Mouse (Mus musculus) liver, embryonic 16.5 days (tissue): ENCODE measurements around the gene Ccr4. TPM values are rescaled to one million over a fixed set of nuclear protein-coding genes. Genes with fewer than 3 reads are reported as not detected.

Experiments
- ATAC-seq: fragments of 200-750 bp; cut with Nextera tagmentation; 2 replicates; pipeline ENCODE4 v1.8.0; 2017; ENCODE audit warnings: low read depth, mild to moderate bottlenecking, moderate number of reproducible peaks, moderate library complexity
- H3K27ac ChIP-seq: fragments of 300-500 bp; sonication (generic); 2 replicates; pipeline ENCODE4 v1.5.1; 2014; ENCODE audit warnings: mild to moderate bottlenecking, low read length
- H3K27me3 ChIP-seq: fragments of 300-500 bp; sonication (generic); 2 replicates; pipeline ENCODE4 v1.6.1; 2014; ENCODE audit warnings: low read depth, low read length, mixed read lengths; ENCODE audit not compliant: control insufficient read depth, insufficient read depth
- H3K36me3 ChIP-seq: fragments of 300-500 bp; sonication (generic); 2 replicates; pipeline ENCODE4 v1.6.1; 2014; ENCODE audit warnings: mild to moderate bottlenecking; ENCODE audit not compliant: control insufficient read depth, insufficient read depth
- H3K4me1 ChIP-seq: fragments of 300-500 bp; sonication (generic); 2 replicates; pipeline ENCODE4 v1.6.1; 2014; ENCODE audit warnings: low read depth, low read length, mixed read lengths; ENCODE audit not compliant: control insufficient read depth
- H3K4me2 ChIP-seq: fragments of 300-500 bp; sonication (generic); 2 replicates; pipeline ENCODE4 v1.6.1; 2014; ENCODE audit warnings: low read depth, low read length, mixed read lengths
- H3K4me3 ChIP-seq: fragments of 300-500 bp; sonication (generic); 2 replicates; pipeline ENCODE4 v1.5.1; 2014; ENCODE audit warnings: low read depth, mild to moderate bottlenecking, low read length
- H3K9ac ChIP-seq: fragments of 300-500 bp; sonication (generic); 2 replicates; pipeline ENCODE4 v1.6.1; 2014; ENCODE audit warnings: low read depth, low read length
- H3K9me3 ChIP-seq: fragments of 300-500 bp; sonication (generic); replicated peaks from 2 replicates; pipeline ENCODE4 v1.6.1; 2016; ENCODE audit warnings: low read length; ENCODE audit not compliant: control insufficient read depth
- WGBS: fragments of 180-500 bp; shearing (Covaris S2); extraction: QIAGEN DNeasy Blood & Tissue Kit; methylation state at CpG from one replicate; pipeline ENCODE4 v1.1.7; 2014; ENCODE audit not compliant: insufficient replicate concordance; 5-methylcytosine and 5-hydroxymethylcytosine counted together
- polyA plus RNA-seq: library from polyadenylated mRNA; unstranded; fragments of >200 nt; fragmentation: Nextera tagmentation; extraction: Ambion mirVana; gene quantifications from 2 replicates; pipeline ENCODE4 v1.2.1, GENCODE M21; 2015

The Ccr4 gene
- polyA plus RNA-seq, 1 experiment from 2014 or later = not detected

GRCm38 (mm10) chr9:114512831-114513230 lies 8.1 kb upstream of the Ccr4 start:
- 85% methylated on average over 21 of the region's 21 CpGs for WGBS
- no peak overlapping the region for H3K4me2 ChIP-seq

GRCm38 (mm10) chr9:114509785-114510184 lies 5.1 kb upstream of the Ccr4 start:
- Histone ChIP-seq H3K9ac (no peak overlapping the region), H3K4me3 (no peak overlapping the region), H3K9me3 (peaks cover 10% of the 10 kb centered on the region; the same call in 1 of the 2 replicates), H3K27me3 (no peaks in the 10 kb centered on the region), H3K27ac (no peak overlapping the region), H3K36me3 (peaks cover 14% of the 10 kb centered on the region), H3K4me2 (no peak overlapping the region), H3K4me1 (no peaks in the 10 kb centered on the region)
- ATAC-seq = no peak
- 56% methylated on average over 9 of the region's 9 CpGs for WGBS

More at GRCm38 (mm10) chr9:114512831-114513230, 8.1 kb upstream of the Ccr4 start:
- ATAC-seq = no peak
- peaks cover 10% of the 10 kb centered on the region; the same call in 1 of the 2 replicates for H3K9me3 ChIP-seq
- no peaks in the 10 kb centered on the region for H3K27me3 ChIP-seq
- peaks cover 14% of the 10 kb centered on the region for H3K36me3 ChIP-seq
- no peak overlapping the region for H3K27ac ChIP-seq
- no peaks in the 10 kb centered on the region for H3K4me1 ChIP-seq
- H3K4me3 ChIP-seq = no peak overlapping the region
- no peak overlapping the region for H3K9ac ChIP-seq

GRCm38 (mm10) chr9:114507421-114507820 lies 2.7 kb upstream of the Ccr4 start:
- Histone ChIP-seq H3K27ac (no peak overlapping the region), H3K36me3 (no peaks in the 10 kb centered on the region; the same call in 1 of the 2 replicates), H3K27me3 (no peaks in the 10 kb centered on the region), H3K9ac (no peak overlapping the region), H3K4me2 (no peak overlapping the region), H3K4me3 (no peak overlapping the region), H3K9me3 (no peaks in the 10 kb centered on the region), H3K4me1 (peaks cover 6% of the 10 kb centered on the region)
- no peak for ATAC-seq
- WGBS = 58% methylated on average over 9 of the region's 9 CpGs

- H3K4me3 ChIP-seq = no peak overlapping the region
- H3K9ac ChIP-seq = no peak overlapping the region
- H3K9me3 ChIP-seq = no peaks in the 10 kb centered on the region
- ATAC-seq = no peak
- H3K4me1 ChIP-seq = peaks cover 6% of the 10 kb centered on the region
- WGBS = 43% methylated on average over 4 of the region's 4 CpGs
- no peaks in the 10 kb centered on the region for H3K36me3 ChIP-seq
- no peak overlapping the region for H3K27ac ChIP-seq
- H3K4me2 ChIP-seq = no peak overlapping the region
- no peaks in the 10 kb centered on the region for H3K27me3 ChIP-seq
These were observed 1.8 kb upstream of the Ccr4 start for GRCm38 (mm10) chr9:114506564-114506963.

- Histone ChIP-seq H3K4me2 (no peak overlapping the region), H3K36me3 (no peaks in the 10 kb centered on the region), H3K9ac (no peak overlapping the region), H3K4me1 (peaks cover 6% of the 10 kb centered on the region), H3K27ac (no peak overlapping the region), H3K4me3 (no peak overlapping the region), H3K27me3 (no peaks in the 10 kb centered on the region), H3K9me3 (no peaks in the 10 kb centered on the region)
- peak; percentile 37 for ATAC-seq
- 18% methylated on average over 15 of the region's 15 CpGs for WGBS
These were observed 1.8 kb downstream of the Ccr4 start for GRCm38 (mm10) chr9:114502711-114503427.

GRCm38 (mm10) chr9:114501913-114502312 lies 2.8 kb downstream of the Ccr4 start:
- H3K9me3 ChIP-seq = no peaks in the 10 kb centered on the region
- peaks cover 6% of the 10 kb centered on the region for H3K4me1 ChIP-seq
- no peak overlapping the region for H3K9ac ChIP-seq
- H3K36me3 ChIP-seq = no peaks in the 10 kb centered on the region
- H3K27me3 ChIP-seq = no peaks in the 10 kb centered on the region
- WGBS = 58% methylated on average over 11 of the region's 11 CpGs
- H3K27ac ChIP-seq = no peak overlapping the region
- no peak overlapping the region for H3K4me2 ChIP-seq
- H3K4me3 ChIP-seq = no peak overlapping the region
- no peak for ATAC-seq

GRCm38 (mm10) chr9:114501111-114501510 lies 3.6 kb downstream of the Ccr4 start:
- WGBS = 21% methylated on average over 7 of the region's 7 CpGs

GRCm38 (mm10) chr9:114499783-114500515 lies 4.8 kb downstream of the Ccr4 start:
- Histone ChIP-seq H3K4me3 (no peak overlapping the region), H3K36me3 (no peaks in the 10 kb centered on the region), H3K27me3 (no peaks in the 10 kb centered on the region), H3K27ac (no peak overlapping the region), H3K9ac (no peak overlapping the region), H3K9me3 (no peaks in the 10 kb centered on the region), H3K4me2 (no peak overlapping the region), H3K4me1 (peaks cover 6% of the 10 kb centered on the region)
- WGBS = 14% methylated on average over 15 of the region's 15 CpGs
- ATAC-seq = no peak

More at GRCm38 (mm10) chr9:114501111-114501510, 3.6 kb downstream of the Ccr4 start:
- Histone ChIP-seq H3K27me3 (no peaks in the 10 kb centered on the region), H3K9me3 (no peaks in the 10 kb centered on the region), H3K27ac (no peak overlapping the region), H3K36me3 (no peaks in the 10 kb centered on the region), H3K4me2 (no peak overlapping the region), H3K4me1 (peaks cover 6% of the 10 kb centered on the region), H3K4me3 (no peak overlapping the region), H3K9ac (no peak overlapping the region)
- ATAC-seq = no peak

GRCm38 (mm10) chr9:114498218-114498617 lies 6.5 kb downstream of the Ccr4 start:
- ATAC-seq = 0 out of 2 replicates have a peak, but pooled peaks have one; percentile 32
- Histone ChIP-seq H3K27ac (no peak overlapping the region), H3K9ac (no peak overlapping the region), H3K4me1 (peaks cover 6% of the 10 kb centered on the region), H3K36me3 (no peaks in the 10 kb centered on the region), H3K4me3 (no peak overlapping the region), H3K9me3 (no peaks in the 10 kb centered on the region), H3K27me3 (no peaks in the 10 kb centered on the region), H3K4me2 (no peak overlapping the region)
- 5% methylated on average over 11 of the region's 11 CpGs for WGBS
